Mouse (Mus musculus) neural tube, embryonic 14.5 days (tissue): ENCODE data around the gene Gpr37l1. TPM values are rescaled to one million over a fixed set of nuclear protein-coding genes. Genes with fewer than 3 reads are reported as not detected.
"Not testable (repeated sequence)": the region's sequence is repeated elsewhere in the genome, so short reads cannot be mapped to it uniquely, and the experiment has no call there.

Experiments used
- ATAC-seq: fragments of 200-750 bp; cut with Nextera tagmentation; 2 replicates; pipeline ENCODE4 v1.8.0; 2017; ENCODE audit warnings: low read depth, mild to moderate bottlenecking, moderate TSS enrichment, moderate library complexity
- H3K27ac ChIP-seq: fragments of 300-500 bp; sonication (generic); 2 replicates; pipeline ENCODE4 v1.5.1; 2014; ENCODE audit warnings: low read depth, mild to moderate bottlenecking, control low read depth, low read length, moderate library complexity, mixed read lengths
- H3K27me3 ChIP-seq: fragments of 300-500 bp; sonication (generic); 2 replicates; pipeline ENCODE4 v1.6.1; 2014; ENCODE audit warnings: low read length; ENCODE audit not compliant: control insufficient read depth, insufficient read depth
- H3K36me3 ChIP-seq: fragments of 300-500 bp; sonication (generic); 2 replicates; pipeline ENCODE4 v1.6.1; 2014; ENCODE audit warnings: low read length, mixed read lengths; ENCODE audit not compliant: control insufficient read depth, insufficient read depth
- H3K4me1 ChIP-seq: fragments of 300-500 bp; sonication (generic); 2 replicates; pipeline ENCODE4 v1.6.1; 2014; ENCODE audit warnings: low read length; ENCODE audit not compliant: control insufficient read depth, insufficient read depth
- H3K4me2 ChIP-seq: fragments of 300-500 bp; sonication (generic); 2 replicates; pipeline ENCODE4 v1.6.1; 2014; ENCODE audit warnings: mild to moderate bottlenecking, low read depth, low read length, control low read depth
- H3K4me3 ChIP-seq: fragments of 300-500 bp; sonication (generic); 2 replicates; pipeline ENCODE4 v1.5.1; 2014; ENCODE audit warnings: low read depth, low read length, control low read depth, mixed read lengths
- H3K9ac ChIP-seq: fragments of 300-500 bp; sonication (generic); replicated peaks from 2 replicates; pipeline ENCODE4 v1.6.1; 2014; ENCODE audit warnings: low read depth, mild to moderate bottlenecking, control low read depth, low read length, mixed read lengths
- H3K9me3 ChIP-seq: fragments of 300-500 bp; sonication (generic); 2 replicates; pipeline ENCODE4 v1.6.1; 2016; ENCODE audit warnings: low read length; ENCODE audit not compliant: control insufficient read depth
- WGBS: fragments of 180-500 bp; shearing (Covaris S2); extraction: QIAGEN DNeasy Blood & Tissue Kit; methylation state at CpG from one replicate; pipeline ENCODE4 v1.1.7; 2014; 5-methylcytosine and 5-hydroxymethylcytosine counted together
- polyA plus RNA-seq: library from polyadenylated mRNA; unstranded; fragments of >200 nt; fragmentation: Nextera tagmentation; extraction: Ambion mirVana; gene quantifications from 2 replicates; pipeline ENCODE4 v1.2.1, GENCODE M21; 2014

Gpr37l1 gene
- polyA plus RNA-seq, 1 experiment from 2014 or later, result 0.95 TPM

- no peak for ATAC-seq
- Histone ChIP-seq H3K9ac (peak overlapping the region; percentile 28; the same call in 1 of the 2 replicates), H3K9me3 (no peaks in the 10 kb centered on the region), H3K4me3 (no peak overlapping the region), H3K27ac (no peak overlapping the region), H3K27me3 (no peaks in the 10 kb centered on the region), H3K4me2 (peak overlapping the region; percentile 38), H3K4me1 (peaks cover 7% of the 10 kb centered on the region; the same call in 1 of the 2 replicates), H3K36me3 (no peaks in the 10 kb centered on the region)
- 2% methylated on average over 21 of the region's 21 CpGs for WGBS
Observed at GRCm38 (mm10) chr1:135199014-135199819, 31.7 kb upstream of the Gpr37l1 start.

DNA sequence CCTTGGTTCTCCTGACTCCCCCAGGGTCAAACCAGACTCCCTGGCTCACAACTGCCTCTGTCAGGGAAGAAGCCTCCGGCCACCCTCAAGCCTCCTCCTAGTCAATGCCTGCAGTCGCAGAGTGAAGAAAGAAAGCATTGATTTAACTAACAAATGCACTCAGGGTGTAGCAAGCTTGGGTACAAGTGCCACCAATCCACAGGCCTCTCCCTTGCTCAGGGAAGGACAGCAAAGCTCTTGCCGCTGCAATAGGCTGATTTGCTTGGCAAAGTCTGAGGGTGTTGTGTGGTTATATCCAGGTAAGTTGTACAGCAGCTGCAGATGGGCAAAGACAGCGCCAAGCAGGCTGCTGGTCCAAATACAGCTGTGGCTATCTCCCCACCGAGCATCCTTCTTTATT lies 30.9 kb upstream of the Gpr37l1 start:
- Histone ChIP-seq H3K36me3 (no peaks in the 10 kb centered on the region), H3K4me1 (peaks cover 7% of the 10 kb centered on the region; the same call in 1 of the 2 replicates), H3K27ac (no peak overlapping the region), H3K4me2 (no peak overlapping the region), H3K27me3 (no peaks in the 10 kb centered on the region), H3K4me3 (no peak overlapping the region), H3K9ac (no peak overlapping the region), H3K9me3 (no peaks in the 10 kb centered on the region)
- ATAC-seq, result no peak
- WGBS, result 36% methylated on average over 5 of the region's 5 CpGs

- H3K4me3 ChIP-seq, result no peak overlapping the region
- H3K36me3 ChIP-seq, result no peaks in the 10 kb centered on the region
- H3K27me3 ChIP-seq, result no peaks in the 10 kb centered on the region
- 79% methylated on average over 6 of the region's 6 CpGs for WGBS
- no peak overlapping the region for H3K27ac ChIP-seq
- peaks cover 7% of the 10 kb centered on the region; the same call in 1 of the 2 replicates for H3K4me1 ChIP-seq
- ATAC-seq, result no peak
- H3K9me3 ChIP-seq, result no peaks in the 10 kb centered on the region
- H3K9ac ChIP-seq, result no peak overlapping the region
- H3K4me2 ChIP-seq, result no peak overlapping the region
Observed at GRCm38 (mm10) chr1:135195907-135196440, 28.5 kb upstream of the Gpr37l1 start.

DNA sequence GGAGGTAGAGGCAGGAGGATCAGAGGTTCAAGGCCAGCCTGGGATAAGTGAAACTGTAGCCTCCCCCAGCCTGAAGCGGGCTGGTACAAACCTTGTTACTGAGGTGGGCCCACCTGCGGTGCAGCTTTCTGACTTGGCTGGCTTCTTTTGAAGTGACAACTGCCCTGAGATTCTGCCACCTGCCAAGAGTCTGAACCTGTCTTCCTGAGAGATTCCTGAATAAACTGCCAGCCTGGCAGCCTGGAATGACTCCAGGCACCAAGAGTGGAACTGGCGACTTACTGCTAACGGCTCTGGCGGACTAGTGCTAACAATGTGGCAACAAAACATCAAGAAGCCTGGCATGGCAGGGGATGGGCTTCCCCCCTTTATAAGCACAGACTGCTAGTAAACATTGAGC lies 26.9 kb upstream of the Gpr37l1 start:
- WGBS, result 76% methylated on average over 5 of the region's 5 CpGs

GRCm38 (mm10) chr1:135189186-135189585 lies 21.7 kb upstream of the Gpr37l1 start:
- Histone ChIP-seq H3K4me1 (no peaks in the 10 kb centered on the region), H3K27me3 (no peaks in the 10 kb centered on the region), H3K9me3 (no peaks in the 10 kb centered on the region), H3K27ac (no peak overlapping the region), H3K4me2 (no peak overlapping the region), H3K9ac (no peak overlapping the region), H3K36me3 (no peaks in the 10 kb centered on the region), H3K4me3 (no peak overlapping the region)
- 91% methylated on average over 4 of the region's 4 CpGs for WGBS
- no peak for ATAC-seq

More for the DNA sequence above, 26.9 kb upstream of the Gpr37l1 start:
- not testable (repeated sequence) for H3K27me3 ChIP-seq, ATAC-seq, H3K36me3 ChIP-seq, H3K4me3 ChIP-seq, H3K4me1 ChIP-seq, H3K9me3 ChIP-seq, H3K9ac ChIP-seq, H3K27ac ChIP-seq, H3K4me2 ChIP-seq

DNA sequence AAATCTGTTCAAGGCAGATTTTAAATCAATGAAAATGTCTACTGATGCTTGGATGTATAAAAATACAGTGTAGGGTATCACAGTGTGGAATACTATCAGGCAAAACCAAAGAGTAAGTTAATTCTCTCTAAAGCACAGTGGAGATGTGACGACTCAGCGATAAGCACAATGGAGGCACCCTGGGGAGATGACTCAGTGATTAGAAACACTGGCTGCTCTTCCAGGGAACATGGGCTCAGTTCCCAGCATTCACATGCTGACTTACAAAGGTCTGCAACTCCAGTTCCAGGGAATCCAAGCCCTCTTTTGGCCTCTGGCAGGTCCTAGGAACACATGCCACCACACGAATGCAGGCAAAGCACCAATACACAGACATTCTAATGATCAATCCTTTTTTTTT lies 20.7 kb upstream of the Gpr37l1 start:
- Histone ChIP-seq H3K9me3 (no peaks in the 10 kb centered on the region), H3K27ac (no peak overlapping the region), H3K4me1 (no peaks in the 10 kb centered on the region), H3K9ac (no peak overlapping the region), H3K4me3 (no peak overlapping the region), H3K4me2 (no peak overlapping the region), H3K36me3 (no peaks in the 10 kb centered on the region), H3K27me3 (no peaks in the 10 kb centered on the region)
- 23% methylated on average over 3 of the region's 3 CpGs for WGBS
- ATAC-seq, result no peak

DNA sequence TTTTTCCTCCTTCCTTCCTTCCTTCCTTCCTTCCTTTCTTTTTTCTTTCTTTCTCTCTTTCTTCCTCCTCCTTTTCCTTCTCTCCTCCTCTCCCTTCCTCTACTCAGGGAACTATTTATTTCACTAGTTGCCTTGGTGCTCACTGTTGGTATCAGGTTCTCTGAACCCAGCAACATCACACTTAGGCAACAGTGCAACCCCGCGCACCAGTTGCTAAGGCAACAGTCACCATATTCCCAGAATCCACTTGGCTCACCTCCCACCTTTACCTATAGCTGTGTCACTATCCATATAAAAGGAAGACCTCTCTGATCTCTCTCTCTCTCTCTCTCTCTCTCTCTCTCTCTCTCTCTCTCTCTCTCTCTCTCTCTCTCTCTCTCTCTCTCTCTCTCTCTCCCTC lies 19.5 kb upstream of the Gpr37l1 start:
- not testable (repeated sequence) for H3K36me3 ChIP-seq, H3K4me2 ChIP-seq, H3K4me3 ChIP-seq, H3K27ac ChIP-seq, H3K27me3 ChIP-seq, ATAC-seq, H3K4me1 ChIP-seq, H3K9me3 ChIP-seq, H3K9ac ChIP-seq
- 39% methylated on average over 2 of the region's 2 CpGs for WGBS

DNA sequence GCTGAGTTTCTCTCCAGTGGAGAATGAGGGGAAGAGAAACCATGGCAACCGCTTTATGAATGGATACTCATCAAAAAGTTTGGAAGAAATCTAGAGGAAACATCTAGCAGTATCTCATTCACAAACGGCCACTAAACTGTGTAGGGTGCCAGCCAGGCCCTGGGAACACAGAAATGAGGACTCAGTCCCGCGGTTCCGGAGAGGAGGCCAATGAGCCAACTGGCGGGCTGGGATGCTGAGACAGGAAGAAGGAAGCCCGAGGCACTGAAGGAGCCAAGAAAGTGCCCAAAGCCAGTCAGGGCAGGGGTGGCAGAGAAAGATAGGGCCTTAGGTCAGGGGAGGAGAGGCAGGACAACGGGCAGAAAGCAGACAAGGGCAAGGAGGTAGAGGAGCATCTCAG lies 18.9 kb upstream of the Gpr37l1 start:
- H3K4me1 ChIP-seq, result no peaks in the 10 kb centered on the region
- H3K36me3 ChIP-seq, result no peaks in the 10 kb centered on the region
- H3K4me2 ChIP-seq, result no peak overlapping the region
- no peak overlapping the region for H3K4me3 ChIP-seq
- ATAC-seq, result no peak
- no peak overlapping the region for H3K27ac ChIP-seq
- 42% methylated on average over 8 of the region's 8 CpGs for WGBS
- no peaks in the 10 kb centered on the region for H3K27me3 ChIP-seq
- no peaks in the 10 kb centered on the region for H3K9me3 ChIP-seq
- H3K9ac ChIP-seq, result no peak overlapping the region

GRCm38 (mm10) chr1:135185936-135186335 lies 18.5 kb upstream of the Gpr37l1 start:
- ATAC-seq, result no peak
- H3K4me2 ChIP-seq, result no peak overlapping the region

More at GRCm38 (mm10) chr1:135185936-135186335, 18.5 kb upstream of the Gpr37l1 start:
- Histone ChIP-seq H3K9me3 (no peaks in the 10 kb centered on the region), H3K27me3 (no peaks in the 10 kb centered on the region), H3K4me3 (no peak overlapping the region), H3K9ac (no peak overlapping the region), H3K36me3 (no peaks in the 10 kb centered on the region), H3K4me1 (no peaks in the 10 kb centered on the region), H3K27ac (no peak overlapping the region)
- WGBS, result 39% methylated on average over 5 of the region's 5 CpGs
